Mouse (Mus musculus) olfactory bulb, adult 2 months (tissue): ENCODE measurements around the gene Syt15.

Experiments
- CTCF ChIP-seq: fragments of 200-500 bp; IDR thresholded peaks from 2 replicates; pipeline ENCODE4 v1.5.1; 2012; ENCODE audit warnings: low read depth, mild to moderate bottlenecking, low read length, moderate library complexity; ENCODE audit not compliant: insufficient read depth
- POLR2A ChIP-seq: fragments of 200-500 bp; IDR thresholded peaks from 2 replicates; pipeline ENCODE4 v1.6.1; 2012; ENCODE audit warnings: mild to moderate bottlenecking, low read depth, low read length, moderate library complexity; ENCODE audit not compliant: insufficient read depth

DNA sequence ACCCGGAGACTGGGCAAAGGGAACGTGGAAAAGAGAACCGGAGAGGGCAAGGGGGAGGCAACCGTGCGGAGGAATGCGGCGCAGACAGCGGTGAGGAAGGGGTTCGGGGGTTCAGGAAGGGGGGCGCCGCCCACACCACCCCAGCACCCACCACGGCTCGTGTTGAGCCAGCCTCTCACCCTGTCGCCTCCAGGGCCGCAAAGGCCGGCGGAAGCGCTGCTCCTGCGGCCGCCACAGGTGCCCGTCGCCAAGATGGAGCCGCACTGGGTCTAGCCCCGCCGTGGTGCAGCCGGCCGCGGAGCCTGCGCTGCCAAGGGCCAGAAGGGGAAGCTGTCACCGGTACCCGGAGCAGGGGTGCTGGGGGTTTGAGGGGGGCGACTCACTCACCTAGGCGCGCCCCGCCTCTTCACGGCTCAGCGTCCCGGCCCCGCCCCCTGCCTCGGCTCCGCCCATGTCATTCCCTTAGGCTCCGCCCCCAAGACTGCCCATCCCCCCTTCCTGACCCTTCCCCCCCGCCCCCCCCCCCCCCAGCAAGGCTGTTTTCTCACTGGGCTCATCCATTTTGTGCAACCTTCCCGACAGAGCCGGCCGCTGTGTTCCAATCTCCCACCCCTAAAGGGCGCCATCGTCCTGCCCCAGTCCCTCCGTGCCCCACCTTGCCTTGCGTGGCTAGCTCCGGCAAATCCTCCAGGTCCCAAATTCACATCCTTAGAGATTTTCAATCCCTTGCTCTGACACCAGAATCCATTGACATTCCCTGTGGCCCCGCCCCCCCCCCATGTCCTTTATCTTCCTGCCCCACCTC is 18.0 kb upstream of the Syt15 start, which contains the start of gene Gprin2:
- TF ChIP-seq POLR2A (no peak), CTCF (no peak)
